Comparison of ENCODE assay signal across 8 mouse cellular contexts in the genomic region with DNA sequence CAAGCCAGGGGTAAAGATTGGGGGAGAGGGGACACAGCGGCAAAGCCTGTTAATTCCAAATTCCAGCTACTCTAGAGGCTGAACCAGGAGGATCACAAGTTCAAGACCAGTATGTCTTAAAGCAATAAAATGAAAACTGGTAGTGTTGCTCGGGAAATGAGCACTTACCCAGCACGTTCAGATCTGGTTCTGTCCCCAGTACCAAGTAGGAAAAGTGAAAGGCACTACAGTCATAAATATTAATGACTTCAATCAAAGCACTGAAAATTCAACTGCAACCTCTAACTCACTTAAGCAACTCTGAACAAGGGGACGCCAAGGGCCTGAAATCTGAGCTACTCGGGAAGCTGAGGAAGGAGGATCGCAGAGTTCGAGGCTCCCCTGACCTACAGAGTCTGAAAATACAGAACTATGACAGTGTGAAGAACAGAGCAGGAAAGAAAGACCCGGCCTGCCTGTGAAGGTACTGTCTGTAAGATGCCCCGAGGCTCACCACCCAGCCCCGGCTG. TPM values are rescaled to one million over a fixed set of nuclear protein-coding genes. Genes with fewer than 3 reads are reported as not detected.
DNase-seq lines count a peak whose midpoint lies in the region; ATAC-seq and TF ChIP-seq lines count a peak whose summit lies in the region.

No protein-coding gene starts in this region.

- no peak for TF ChIP-seq CTCF in cerebellum, adult 2 months (IDR thresholded peaks at IDR 0.05; ENCODE audit: borderline replicate concordance, insufficient read depth, low read depth, low read length)
- TF ChIP-seq CTCF in thymus, adult 2 months (IDR thresholded peaks at IDR 0.05; ENCODE audit: borderline replicate concordance, control insufficient read depth, extremely low read depth, insufficient read depth, low read length, poor library complexity) = no peak

- H3K4me3 ChIP-seq in cerebellum, adult 2 months (replicated peaks; ENCODE audit: insufficient read depth, low read depth, low read length) = peak overlapping the region; percentile 78
- peak overlapping the region; percentile 85 for H3K4me3 ChIP-seq in thymus, adult 2 months (ENCODE audit: control insufficient read depth, insufficient read depth, low read length)
- peak overlapping the region; percentile 87 for H3K4me3 ChIP-seq in liver, embryonic 11.5 days (ENCODE audit: low read depth, low read length)

- H3K27me3 ChIP-seq in cerebellum, adult 2 months (ENCODE audit: control insufficient read depth, insufficient read depth, low read length) = no peaks in the 10 kb centered on the region
- H3K27me3 ChIP-seq in thymus, adult 2 months (ENCODE audit: control insufficient read depth, insufficient read depth, low read length) = no peaks in the 10 kb centered on the region; the same call in 1 of the 2 replicates
- H3K27me3 ChIP-seq in liver, embryonic 11.5 days (replicated peaks; ENCODE audit: control insufficient read depth, insufficient read depth, low read length) = no peaks in the 10 kb centered on the region

- no peak for ATAC-seq in liver, embryonic 11.5 days (replicated peaks; ENCODE audit: low FRiP score)
- ATAC-seq in frontal cortex, adult (ENCODE audit: low TSS enrichment) = no peak; the same call in 1 of the 2 replicates

- H3K27ac ChIP-seq in cerebellum, adult 2 months (ENCODE audit: insufficient read depth, low read length) = peak overlapping the region; percentile 69
- H3K27ac ChIP-seq in thymus, adult 2 months (ENCODE audit: control insufficient read depth, insufficient read depth, low read length) = no peak overlapping the region
- peak overlapping the region; percentile 77 for H3K27ac ChIP-seq in liver, embryonic 11.5 days (ENCODE audit: low read depth, low read length)

- peaks cover 6% of the 10 kb centered on the region for H3K4me1 ChIP-seq in cerebellum, adult 2 months (ENCODE audit: control insufficient read depth, insufficient read depth, low read length)
- H3K4me1 ChIP-seq in thymus, adult 2 months (replicated peaks; ENCODE audit: control insufficient read depth, insufficient read depth, low read length) = peaks cover 4% of the 10 kb centered on the region
- H3K4me1 ChIP-seq in liver, embryonic 11.5 days (replicated peaks; ENCODE audit: control insufficient read depth, insufficient read depth, low read length) = peaks cover 23% of the 10 kb centered on the region

- H3K9ac ChIP-seq in liver, embryonic 11.5 days (ENCODE audit: low read depth, low read length) = peak overlapping the region; percentile 92

- no peaks in the 10 kb centered on the region for H3K9me3 ChIP-seq in liver, embryonic 11.5 days (ENCODE audit: control insufficient read depth, low read length)

- intact Hi-C loops in left cerebral cortex, postnatal 10 days (cut with DNase I) = no loop called here

- TF ChIP-seq POLR2A in cerebellum, adult 2 months (IDR thresholded peaks at IDR 0.05; ENCODE audit: borderline replicate concordance, insufficient read depth, low read length) = no peak
- no peak for TF ChIP-seq POLR2A in thymus, adult 2 months (IDR thresholded peaks at IDR 0.05; ENCODE audit: control insufficient read depth, extremely low read depth, insufficient read depth, low read length, poor library complexity)

- peak overlapping the region; percentile 89 for H3K4me2 ChIP-seq in liver, embryonic 11.5 days

- no peak for DNase-seq in cerebellum, adult 2 months
- DNase-seq in cerebellum, postnatal 36 days = no peak
- no peak for DNase-seq in thymus, adult 2 months
- DNase-seq in thymus, postnatal 25 days = no peak
- DNase-seq in liver, embryonic 11.5 days (ENCODE audit: low spot score) = no peak
- DNase-seq in urinary bladder, postnatal 25 days (ENCODE audit: low spot score) = no peak
- DNase-seq in left cerebral cortex, postnatal 10 days (ENCODE audit: extremely low spot score in 1 of 2, low spot score in 2 of 2) = no peak

- no peaks in the 10 kb centered on the region for H3K36me3 ChIP-seq in thymus, adult 2 months (ENCODE audit: control insufficient read depth, insufficient read depth, low read length)
- no peaks in the 10 kb centered on the region; the same call in 1 of the 2 replicates for H3K36me3 ChIP-seq in liver, embryonic 11.5 days (ENCODE audit: control insufficient read depth, insufficient read depth, low read length)

- WGBS in cerebellum, adult 2 months = 14% methylated on average over 10 of the region's 10 CpGs
- 18% methylated on average over 10 of the region's 10 CpGs for WGBS in thymus, adult 2 months
- WGBS in liver, embryonic 11.5 days = 7% methylated on average over 10 of the region's 10 CpGs

RNA-seq across cellular contexts. Expression of a gene that starts 0.5 kb away (rescaled TPM):
- 96.6 and 101 TPM in 2 replicates for polyA plus RNA-seq in cerebellum, adult 2 months (2012; rRNA removed)
- polyA plus RNA-seq in thymus, adult 2 months (2012; rRNA removed) = 11.6 and 13.7 TPM in 2 replicates
- polyA plus RNA-seq in liver, embryonic 11.5 days (2014; fragmentation: Nextera tagmentation; extraction: Ambion mirVana) = 200 and 218 TPM in 2 replicates
- total RNA-seq in left cerebral cortex, postnatal 10 days (2021) = 100 to 1,000 TPM; 103 to 104 TPM

RNA-seq across cellular contexts. Expression of a gene that starts 31.7 kb away (rescaled TPM):
- 47.6 and 49.0 TPM in 2 replicates for polyA plus RNA-seq in cerebellum, adult 2 months (2012; rRNA removed)
- 0.04 and 0.09 TPM in 2 replicates for polyA plus RNA-seq in thymus, adult 2 months (2012; rRNA removed)
- 0.10 TPM in 1 of 2 replicates, not detected in the other for polyA plus RNA-seq in liver, embryonic 11.5 days (2014; fragmentation: Nextera tagmentation; extraction: Ambion mirVana)
- total RNA-seq in left cerebral cortex, postnatal 10 days (2021) = 10 to 100 TPM; 40.9 to 43.6 TPM

Comparison
In these comparisons a context has a peak if more than half of its experiments do, and no peak if none do; other contexts are left out.
1. RNA of a gene that starts 31.7 kb away (polyA plus RNA-seq): 47.6 to 49.0 TPM in cerebellum, adult 2 months; 0.10 TPM in liver, embryonic 11.5 days and 0.04 to 0.09 TPM in thymus, adult 2 months; every median in the first group is over 10 times any median in the second.
2. Peak in every context shown above with its lines, with median percentiles within 50 percentile points of each other: H3K4me3 ChIP-seq.